ENCODE assay signal across 8 mouse cellular contexts in genomic region chr10:69570466-69571288, GRCm38 (mm10).
DNase-seq lines count a peak whose midpoint lies in the region; ATAC-seq lines count a peak whose summit lies in the region.

No protein-coding gene starts in this region.

- H3K4me3 ChIP-seq in heart, embryonic 14.5 days (ENCODE audit: control insufficient read depth in 1 of 2, insufficient read depth in 1 of 2, low read depth in 1 of 2, low read length in 2 of 2) = peak overlapping the region; percentile 14 to 31
- H3K4me3 ChIP-seq in midbrain, embryonic 15.5 days = no peak overlapping the region

- no peak for ATAC-seq in heart, embryonic 14.5 days (ENCODE audit: insufficient number of reproducible peaks, insufficient read depth, low FRiP score, low read depth)
- ATAC-seq in midbrain, embryonic 15.5 days (replicated peaks) = no peak

- peaks cover 29 to 62% of the 10 kb centered on the region in 2 experiments for H3K4me1 ChIP-seq in heart, embryonic 14.5 days (ENCODE audit: control insufficient read depth in 2 of 2, insufficient read depth in 2 of 2, low read length in 2 of 2)
- peaks cover 65% of the 10 kb centered on the region for H3K4me1 ChIP-seq in midbrain, embryonic 15.5 days

- DNase-seq in retina, postnatal 1 day = peak; percentile 25
- no peak for DNase-seq in retina, embryonic 14.5 days (ENCODE audit: low spot score)
- peak; percentile 56 to 68 for DNase-seq in kidney, postnatal 36 days
- DNase-seq in adrenal gland, postnatal 10 days = no peak
- DNase-seq in layer of hippocampus, adult 9-10 months (ENCODE audit: low spot score) = no peak
- no peak for DNase-seq in left cerebral cortex, adult 9 months (ENCODE audit: low spot score in 2 of 2)

- peak overlapping the region; percentile 71 for H3K4me2 ChIP-seq in heart, embryonic 14.5 days (ENCODE audit: low read length)
- H3K4me2 ChIP-seq in midbrain, embryonic 15.5 days = peak overlapping the region; percentile 33

- WGBS in heart, embryonic 14.5 days = 22% methylated on average over 18 of the region's 18 CpGs
- 32% methylated on average over 18 of the region's 18 CpGs for WGBS in midbrain, embryonic 15.5 days

- peak overlapping the region; percentile 71 for H3K9ac ChIP-seq in heart, embryonic 14.5 days (ENCODE audit: low read length)
- no peak overlapping the region for H3K9ac ChIP-seq in midbrain, embryonic 15.5 days

- H3K36me3 ChIP-seq in heart, embryonic 14.5 days (ENCODE audit: control insufficient read depth, insufficient read depth, low read length) = no peaks in the 10 kb centered on the region
- H3K36me3 ChIP-seq in midbrain, embryonic 15.5 days (replicated peaks) = no peaks in the 10 kb centered on the region

- no peaks in the 10 kb centered on the region for H3K27me3 ChIP-seq in heart, embryonic 14.5 days (ENCODE audit: control insufficient read depth, insufficient read depth, low read length)
- H3K27me3 ChIP-seq in midbrain, embryonic 15.5 days (replicated peaks) = no peaks in the 10 kb centered on the region

- H3K9me3 ChIP-seq in heart, embryonic 14.5 days (ENCODE audit: control insufficient read depth, low read length) = no peaks in the 10 kb centered on the region
- H3K9me3 ChIP-seq in midbrain, embryonic 15.5 days = no peaks in the 10 kb centered on the region

- peak overlapping the region; percentile 59 to 74 for H3K27ac ChIP-seq in heart, embryonic 14.5 days (replicated peaks in 1 of 2; ENCODE audit: control insufficient read depth in 1 of 2, insufficient read depth in 1 of 2, low read depth in 2 of 2, low read length in 2 of 2)
- no peak overlapping the region for H3K27ac ChIP-seq in midbrain, embryonic 15.5 days

Comparison
In these comparisons a context has a peak if more than half of its experiments do, and no peak if none do; other contexts are left out.
1. DNase-seq: peak in retina, postnatal 1 day (single experiment) and kidney, postnatal 36 days (2 of 2); none in retina, embryonic 14.5 days (single experiment), adrenal gland, postnatal 10 days (single experiment), layer of hippocampus, adult 9-10 months (single experiment) and left cerebral cortex, adult 9 months (0 of 2).